Mouse (Mus musculus): ENCODE results near the gene L3mbtl3. TPM values are rescaled to one million over a fixed set of nuclear protein-coding genes. Genes with fewer than 3 reads are reported as not detected.

L3mbtl3 gene
- polyA plus RNA-seq, 1 experiment = 4.3 TPM

DNA sequence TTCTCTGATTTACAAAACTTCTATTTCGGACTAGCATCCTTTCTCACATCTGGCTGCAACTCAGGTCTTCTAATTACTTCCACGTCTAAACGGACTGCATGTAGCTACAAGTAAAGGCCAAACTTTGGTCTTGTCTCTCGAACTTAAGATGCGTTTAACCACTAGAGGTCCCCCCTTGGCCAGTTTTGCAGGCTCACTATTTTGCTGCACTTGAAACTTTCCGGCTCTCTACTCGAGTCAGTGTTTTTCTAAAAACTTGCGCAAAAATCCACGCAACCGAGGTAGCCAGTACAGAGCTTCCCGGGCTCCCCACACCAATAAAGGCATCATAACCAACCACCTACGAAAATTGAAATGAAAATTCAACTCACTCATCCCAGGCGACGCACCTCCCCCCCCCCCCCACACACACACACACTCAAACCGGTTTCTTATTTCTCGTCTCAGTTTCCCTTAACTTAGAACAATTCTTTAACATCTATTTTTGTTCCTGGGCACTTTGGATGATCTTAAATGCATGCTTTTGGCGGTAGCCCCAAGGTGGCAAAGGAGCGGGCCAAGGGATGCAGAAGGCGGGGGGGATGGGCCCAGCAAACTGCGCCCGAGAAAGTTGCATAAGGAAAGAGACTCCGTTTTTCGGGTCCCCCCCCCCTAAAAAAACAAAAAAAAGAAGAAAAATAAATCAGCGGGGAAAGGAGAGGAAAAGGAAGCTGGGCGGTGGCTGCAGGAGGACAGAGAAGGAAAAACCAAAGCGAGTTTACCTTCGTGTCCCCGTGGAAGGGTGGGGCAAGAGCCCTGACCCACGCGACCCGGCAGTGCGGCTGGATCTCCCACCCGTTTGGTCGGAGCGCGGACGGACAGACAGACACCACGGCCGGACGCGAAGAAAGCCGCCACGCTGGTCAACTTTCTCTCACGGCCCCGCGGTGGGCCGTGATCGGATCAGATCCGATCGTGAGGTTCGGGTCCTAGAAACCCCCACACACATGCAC lies 2.5 kb downstream of the L3mbtl3 start:
- no peak overlapping the region for H3K27ac ChIP-seq (ENCODE audit: insufficient read depth, low read depth, low read length)
- no peaks in the 10 kb centered on the region for H3K4me1 ChIP-seq (ENCODE audit: control insufficient read depth, insufficient read depth, low read length)
- TF ChIP-seq POLR2A (IDR thresholded peaks at IDR 0.05; ENCODE audit: borderline replicate concordance, low read depth, low read length) = no peak
- TF ChIP-seq CTCF (IDR thresholded peaks at IDR 0.05; ENCODE audit: low read depth, low read length) = 0 out of 2 replicates have a peak, but pooled peaks have one; percentile 4
- peak overlapping the region; percentile 69 for H3K4me3 ChIP-seq (ENCODE audit: insufficient read depth, low read length)

DNA sequence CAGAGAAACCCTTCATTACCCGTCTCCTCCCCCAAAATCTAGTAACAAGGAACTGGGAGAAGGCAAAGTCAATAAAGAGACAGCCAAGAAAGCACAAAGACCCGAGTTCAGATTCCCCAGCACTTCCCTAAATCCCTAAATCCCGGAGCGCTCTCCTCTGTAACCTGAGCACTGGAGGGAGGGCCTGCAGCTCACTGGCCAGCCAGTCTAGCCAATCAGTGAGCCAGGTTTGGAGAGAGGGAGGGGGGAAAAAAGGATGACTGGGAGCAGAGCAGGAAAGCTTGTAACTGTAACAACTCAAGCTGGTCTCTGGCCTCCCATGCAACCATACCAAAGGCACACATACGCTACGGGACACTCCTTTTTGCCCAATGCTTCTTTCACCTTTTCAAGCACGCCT lies 4.4 kb downstream of the L3mbtl3 start:
- Histone ChIP-seq H3K4me3 (ENCODE audit: insufficient read depth, low read length) (no peak overlapping the region), H3K27ac (ENCODE audit: insufficient read depth, low read depth, low read length) (no peak overlapping the region), H3K4me1 (ENCODE audit: control insufficient read depth, insufficient read depth, low read length) (no peaks in the 10 kb centered on the region)
- TF ChIP-seq POLR2A (IDR thresholded peaks at IDR 0.05; ENCODE audit: borderline replicate concordance, low read depth, low read length) = no peak
- no peak for TF ChIP-seq CTCF (IDR thresholded peaks at IDR 0.05; ENCODE audit: low read depth, low read length)

DNA sequence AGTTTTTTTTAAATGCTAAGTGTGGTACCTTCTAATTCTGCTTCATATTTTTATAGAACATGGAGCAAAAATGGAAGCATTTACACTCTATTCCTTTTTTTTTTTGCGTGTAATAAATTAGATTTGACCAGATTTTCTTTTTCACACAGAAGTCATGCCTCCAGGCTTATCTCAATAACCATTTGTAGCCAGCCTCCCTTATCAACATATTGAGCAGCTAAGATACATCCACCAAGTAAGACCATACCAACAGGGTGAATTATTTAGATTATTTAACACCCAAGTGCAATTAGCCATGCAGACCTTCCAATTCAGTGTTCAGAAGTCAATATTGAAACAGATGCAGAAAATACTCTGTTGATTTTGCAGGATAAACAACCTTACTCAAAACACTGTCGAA lies 10.8 kb downstream of the L3mbtl3 start:
- no peak for TF ChIP-seq POLR2A (IDR thresholded peaks at IDR 0.05; ENCODE audit: borderline replicate concordance, low read depth, low read length)
- no peak overlapping the region for H3K4me3 ChIP-seq (ENCODE audit: insufficient read depth, low read length)
- H3K27ac ChIP-seq (ENCODE audit: insufficient read depth, low read depth, low read length) = no peak overlapping the region
- H3K4me1 ChIP-seq (ENCODE audit: control insufficient read depth, insufficient read depth, low read length) = 0 out of 2 replicates have a peak, but pooled peaks cover 2% of the 10 kb centered on the region

DNA sequence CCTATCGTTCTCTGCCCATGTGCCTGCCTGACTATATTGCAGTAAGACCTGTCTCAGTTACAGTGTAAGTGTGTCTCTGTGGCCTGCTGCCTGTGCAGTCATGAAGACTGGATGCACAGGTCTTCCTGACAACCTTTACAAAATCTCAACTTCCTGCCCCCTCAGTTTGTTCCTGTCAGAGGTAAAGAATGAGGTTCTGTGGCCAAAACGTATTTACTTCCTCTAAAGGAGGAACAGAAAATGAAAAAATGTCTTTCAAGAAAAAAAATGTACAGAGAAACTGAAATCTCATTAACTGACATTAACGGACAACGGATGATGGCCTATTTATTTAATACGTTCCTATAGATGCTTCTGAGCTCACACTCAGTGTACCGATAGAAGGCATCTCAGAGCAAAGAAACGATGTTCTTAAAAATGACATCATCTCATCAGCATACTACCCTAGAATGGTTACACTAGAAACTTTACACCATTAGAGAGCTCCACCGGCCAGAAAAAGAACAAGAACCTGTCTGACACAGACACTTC lies 11.4 kb downstream of the L3mbtl3 start:
- Histone ChIP-seq H3K4me1 (ENCODE audit: control insufficient read depth, insufficient read depth, low read length) (0 out of 2 replicates have a peak, but pooled peaks cover 2% of the 10 kb centered on the region), H3K4me3 (ENCODE audit: insufficient read depth, low read length) (no peak overlapping the region), H3K27ac (ENCODE audit: insufficient read depth, low read depth, low read length) (no peak overlapping the region)
- TF ChIP-seq POLR2A (IDR thresholded peaks at IDR 0.05; ENCODE audit: borderline replicate concordance, low read depth, low read length) (no peak), CTCF (IDR thresholded peaks at IDR 0.05; ENCODE audit: low read depth, low read length) (no peak)

DNA sequence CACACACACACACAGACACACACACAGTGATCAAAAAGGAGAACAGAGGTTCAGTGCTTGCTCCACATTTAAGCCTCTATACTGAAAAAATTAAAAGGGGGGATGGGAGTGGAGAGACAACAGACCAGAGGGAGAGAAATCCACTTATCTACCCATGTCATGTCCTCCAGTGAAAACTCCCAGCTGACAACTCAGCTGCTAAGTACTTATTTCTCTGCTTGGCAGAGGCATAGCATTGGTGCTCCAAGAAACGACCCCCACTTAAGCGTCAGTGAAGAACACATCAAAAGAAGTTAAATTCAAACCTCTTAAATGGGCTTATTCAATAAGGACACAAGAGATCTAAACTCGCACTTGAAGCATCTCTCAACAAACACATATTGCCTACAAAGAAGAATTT lies 12.2 kb downstream of the L3mbtl3 start:
- TF ChIP-seq POLR2A (IDR thresholded peaks at IDR 0.05; ENCODE audit: borderline replicate concordance, low read depth, low read length) = no peak
- TF ChIP-seq CTCF (IDR thresholded peaks at IDR 0.05; ENCODE audit: low read depth, low read length) = no peak
- Histone ChIP-seq H3K4me1 (ENCODE audit: control insufficient read depth, insufficient read depth, low read length) (0 out of 2 replicates have a peak, but pooled peaks cover 2% of the 10 kb centered on the region), H3K27ac (ENCODE audit: insufficient read depth, low read depth, low read length) (no peak overlapping the region), H3K4me3 (ENCODE audit: insufficient read depth, low read length) (no peak overlapping the region)

DNA sequence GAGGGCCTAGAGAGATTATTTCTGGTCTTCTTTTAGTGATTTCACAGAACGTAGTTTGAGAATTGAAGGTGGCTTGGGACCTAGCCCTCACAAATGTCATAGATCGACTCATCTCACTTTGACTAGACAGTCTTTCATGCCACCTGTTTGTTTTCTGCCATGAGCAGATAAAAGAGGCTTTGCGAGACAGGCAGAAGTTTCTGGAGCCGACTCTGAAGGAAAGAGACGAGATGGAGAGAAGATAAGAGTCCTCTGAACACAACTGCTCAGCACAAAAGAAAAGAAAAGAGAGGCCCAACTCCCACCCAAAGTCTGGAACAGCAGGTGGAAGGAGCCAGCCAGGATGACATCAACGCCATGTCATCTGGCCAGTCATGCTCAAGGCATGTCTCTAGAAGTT lies 17.0 kb downstream of the L3mbtl3 start:
- Histone ChIP-seq H3K4me3 (ENCODE audit: insufficient read depth, low read length) (no peak overlapping the region), H3K27ac (ENCODE audit: insufficient read depth, low read depth, low read length) (no peak overlapping the region), H3K4me1 (ENCODE audit: control insufficient read depth, insufficient read depth, low read length) (no peaks in the 10 kb centered on the region)
- TF ChIP-seq POLR2A (IDR thresholded peaks at IDR 0.05; ENCODE audit: borderline replicate concordance, low read depth, low read length) (no peak), CTCF (IDR thresholded peaks at IDR 0.05; ENCODE audit: low read depth, low read length) (no peak)

DNA sequence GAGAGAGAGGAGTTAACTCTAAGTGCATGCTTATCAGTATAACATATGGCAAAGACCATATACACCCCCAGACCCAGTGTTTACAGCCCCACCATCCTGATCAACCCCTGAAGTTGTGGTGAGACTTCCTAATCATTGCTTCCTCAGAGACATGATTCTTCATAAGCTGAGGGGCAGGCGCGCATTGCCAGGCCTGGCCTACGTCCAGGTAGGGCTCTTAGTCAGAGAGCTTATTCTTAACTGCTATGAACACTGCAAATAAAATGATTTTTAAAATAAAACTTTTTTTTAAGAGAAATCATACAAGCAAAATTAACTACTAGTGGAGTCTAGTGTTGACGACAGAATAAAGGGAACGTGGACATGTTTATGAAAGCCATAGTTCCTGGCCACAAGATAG lies 17.5 kb downstream of the L3mbtl3 start:
- Histone ChIP-seq H3K27ac (ENCODE audit: insufficient read depth, low read depth, low read length) (no peak overlapping the region), H3K4me3 (ENCODE audit: insufficient read depth, low read length) (no peak overlapping the region), H3K4me1 (ENCODE audit: control insufficient read depth, insufficient read depth, low read length) (no peaks in the 10 kb centered on the region)
- TF ChIP-seq POLR2A (IDR thresholded peaks at IDR 0.05; ENCODE audit: borderline replicate concordance, low read depth, low read length) = no peak

DNA sequence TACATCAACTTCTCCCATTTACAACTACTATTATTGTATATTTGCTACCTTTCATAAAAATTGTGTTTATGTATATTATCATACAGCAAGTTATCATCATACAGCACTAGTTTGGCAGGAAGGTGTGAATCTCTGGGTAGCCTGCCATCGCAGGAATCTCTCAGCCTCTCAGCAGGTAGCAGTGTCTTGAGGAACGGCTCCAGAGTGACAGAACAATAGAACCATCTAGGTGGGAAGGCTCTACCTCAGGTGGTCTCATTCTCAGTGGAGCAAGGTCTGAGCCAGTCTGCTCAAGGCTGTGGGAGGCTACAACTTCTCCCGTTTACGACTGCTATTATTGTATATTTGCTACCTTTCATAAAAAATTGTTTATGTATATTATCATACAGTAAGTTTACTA lies 22.0 kb downstream of the L3mbtl3 start:
- no peak for TF ChIP-seq CTCF (IDR thresholded peaks at IDR 0.05; ENCODE audit: low read depth, low read length)
- TF ChIP-seq POLR2A (IDR thresholded peaks at IDR 0.05; ENCODE audit: borderline replicate concordance, low read depth, low read length) = no peak
- Histone ChIP-seq H3K4me1 (ENCODE audit: control insufficient read depth, insufficient read depth, low read length) (no peaks in the 10 kb centered on the region), H3K4me3 (ENCODE audit: insufficient read depth, low read length) (no peak overlapping the region), H3K27ac (ENCODE audit: insufficient read depth, low read depth, low read length) (no peak overlapping the region)

DNA sequence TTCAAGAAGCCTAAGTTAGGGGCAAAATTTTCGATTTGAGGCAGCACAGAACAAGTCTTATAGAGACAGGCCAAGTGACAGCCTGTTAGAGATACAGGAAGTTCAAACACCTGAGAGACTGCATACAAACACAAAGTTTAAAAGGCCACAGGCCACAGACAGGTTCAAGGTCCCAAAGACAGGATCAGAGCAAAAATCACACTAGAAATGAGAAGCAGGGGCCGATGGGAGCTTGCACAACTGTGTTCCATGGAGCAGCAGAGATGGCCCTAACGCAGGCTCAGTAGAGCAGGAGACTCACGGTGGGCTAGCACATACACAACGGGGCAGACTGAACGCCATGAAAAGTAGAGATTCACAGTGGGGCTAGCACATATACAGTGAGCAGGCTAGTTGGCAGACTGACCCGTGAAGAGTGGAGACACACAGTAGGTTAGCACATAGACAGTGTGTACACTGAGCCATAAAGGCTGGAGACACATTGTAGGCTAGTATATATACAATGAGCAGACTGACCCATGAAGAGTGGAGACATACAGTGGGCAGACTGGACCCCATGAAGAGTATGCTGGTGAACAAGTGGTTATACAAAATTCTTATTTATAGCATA lies 24.5 kb downstream of the L3mbtl3 start:
- H3K4me1 ChIP-seq (ENCODE audit: control insufficient read depth, insufficient read depth, low read length) = no peaks in the 10 kb centered on the region
- no peak for TF ChIP-seq CTCF (IDR thresholded peaks at IDR 0.05; ENCODE audit: low read depth, low read length)
- no peak for TF ChIP-seq POLR2A (IDR thresholded peaks at IDR 0.05; ENCODE audit: borderline replicate concordance, low read depth, low read length)
- no peak overlapping the region for H3K27ac ChIP-seq (ENCODE audit: insufficient read depth, low read depth, low read length)
- H3K4me3 ChIP-seq (ENCODE audit: insufficient read depth, low read length) = no peak overlapping the region

DNA sequence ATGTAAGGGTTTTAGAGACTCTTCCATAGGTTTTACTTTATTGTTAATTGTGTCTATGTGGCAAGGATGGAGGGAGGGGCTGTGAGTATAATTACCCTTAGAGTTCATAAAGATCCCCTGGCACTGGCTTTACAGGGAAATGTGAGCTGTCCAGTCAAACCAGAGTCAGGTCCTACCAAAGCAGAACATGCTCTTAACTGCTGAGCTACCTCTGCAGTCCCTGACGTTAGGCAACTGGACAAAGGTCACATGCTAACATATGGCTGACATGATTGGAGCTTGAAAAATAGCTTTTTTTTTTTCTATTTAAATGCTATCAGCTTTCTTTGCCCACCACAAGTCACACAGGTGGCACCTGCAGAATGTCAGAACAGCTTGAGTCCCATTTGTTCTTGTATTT lies 25.6 kb downstream of the L3mbtl3 start:
- no peak overlapping the region for H3K4me3 ChIP-seq (ENCODE audit: insufficient read depth, low read length)
- no peak overlapping the region for H3K27ac ChIP-seq (ENCODE audit: insufficient read depth, low read depth, low read length)
- no peak for TF ChIP-seq POLR2A (IDR thresholded peaks at IDR 0.05; ENCODE audit: borderline replicate concordance, low read depth, low read length)
- TF ChIP-seq CTCF (IDR thresholded peaks at IDR 0.05; ENCODE audit: low read depth, low read length) = no peak
- H3K4me1 ChIP-seq (ENCODE audit: control insufficient read depth, insufficient read depth, low read length) = no peaks in the 10 kb centered on the region
